Mouse (Mus musculus): ENCODE measurements around the gene Cnot1.

Gene Cnot1

DNA sequence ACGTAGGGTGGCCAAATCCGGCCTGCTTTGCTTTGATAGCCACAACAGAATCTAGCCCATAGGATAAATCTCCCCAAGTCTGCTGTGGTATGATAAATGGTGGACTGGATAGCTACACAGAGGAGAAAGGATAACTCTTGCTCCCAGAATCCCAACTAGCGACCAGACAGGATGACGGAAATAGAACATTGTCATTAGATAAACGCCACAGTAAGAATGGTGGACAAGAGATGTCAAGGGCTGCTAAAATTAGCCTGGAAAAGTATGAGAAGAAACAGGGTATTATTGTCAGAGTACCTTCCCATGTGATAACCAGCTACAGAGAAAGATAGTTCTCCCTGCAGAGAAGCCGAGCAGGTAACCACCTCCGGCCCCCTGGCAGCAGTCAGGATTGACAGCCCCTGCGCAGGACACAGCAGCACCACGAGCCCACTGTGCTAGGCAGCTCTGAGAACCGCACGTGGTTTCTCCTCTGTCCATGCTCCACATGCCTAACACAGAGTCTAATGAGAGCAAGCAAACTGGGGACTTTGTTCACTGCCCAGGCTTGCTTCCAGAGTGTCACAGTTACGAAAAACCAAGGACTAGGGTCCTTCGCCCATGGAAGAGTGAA lies 116.2 kb downstream of the Cnot1 start:
- no peak for DNase-seq (ENCODE audit: low spot score in 2 of 2)

DNA sequence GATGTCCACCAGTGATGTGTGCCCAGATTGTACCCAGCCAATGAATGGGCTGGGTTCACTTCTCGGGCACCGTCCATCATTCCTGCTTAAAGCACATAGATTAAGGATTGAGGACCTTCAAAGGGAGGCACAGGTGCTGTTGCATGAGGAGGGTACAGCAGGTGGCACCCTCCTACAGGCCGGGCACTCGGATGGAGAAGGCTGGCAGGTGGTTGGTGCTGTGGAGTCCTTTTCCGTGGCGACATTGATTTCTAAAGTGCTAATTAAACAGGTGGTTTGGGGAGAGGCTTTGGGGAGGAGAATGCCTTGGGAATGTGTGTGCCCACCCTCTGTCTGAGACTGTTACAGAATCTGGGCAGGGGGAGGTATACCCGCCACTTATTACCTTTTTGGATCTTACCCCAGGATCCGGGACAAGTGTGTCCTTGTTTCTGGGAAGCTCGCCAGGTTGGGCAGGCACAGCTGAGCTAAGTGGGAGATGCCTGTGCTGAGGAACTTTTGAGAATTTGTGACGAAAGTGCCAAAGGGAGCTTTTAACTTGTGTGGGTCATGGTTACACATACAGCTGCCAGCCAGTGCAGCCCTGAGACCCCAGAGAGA lies 119.1 kb downstream of the Cnot1 start:
- peak in 1 of 2 experiments; percentile 76 for DNase-seq (ENCODE audit: low spot score in 2 of 2)

DNA sequence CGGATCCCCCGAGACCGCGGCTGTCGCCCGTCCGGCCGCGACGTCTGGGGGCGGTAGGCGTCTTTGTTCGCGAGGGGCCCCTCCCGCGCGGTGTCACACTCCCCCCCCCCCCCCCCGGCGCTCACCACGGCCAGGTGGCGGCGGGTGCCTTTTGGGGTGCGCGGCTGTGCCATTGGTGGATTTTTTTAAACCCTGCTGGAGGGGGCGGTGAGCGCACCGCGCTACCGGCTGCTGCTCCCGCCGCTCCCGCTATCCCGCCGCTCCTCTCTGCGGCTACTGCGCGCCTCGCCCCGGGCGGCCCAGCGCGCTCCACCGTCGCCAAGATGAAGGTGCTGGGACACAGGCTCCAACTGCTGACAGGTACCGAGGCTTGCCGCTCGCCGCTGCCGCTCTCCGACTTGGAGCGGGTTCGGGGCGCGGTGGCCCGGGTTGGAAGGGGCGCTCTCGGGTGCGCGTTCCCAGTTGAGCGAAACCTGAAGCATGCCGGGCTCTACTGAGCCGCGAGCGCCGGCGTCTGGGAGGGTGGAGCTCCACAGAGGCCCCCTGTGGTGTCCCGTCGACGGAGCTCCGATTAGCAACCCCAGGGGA lies 129.1 kb downstream of the Cnot1 start:
- DNase-seq (ENCODE audit: low spot score in 2 of 2): no peak

DNA sequence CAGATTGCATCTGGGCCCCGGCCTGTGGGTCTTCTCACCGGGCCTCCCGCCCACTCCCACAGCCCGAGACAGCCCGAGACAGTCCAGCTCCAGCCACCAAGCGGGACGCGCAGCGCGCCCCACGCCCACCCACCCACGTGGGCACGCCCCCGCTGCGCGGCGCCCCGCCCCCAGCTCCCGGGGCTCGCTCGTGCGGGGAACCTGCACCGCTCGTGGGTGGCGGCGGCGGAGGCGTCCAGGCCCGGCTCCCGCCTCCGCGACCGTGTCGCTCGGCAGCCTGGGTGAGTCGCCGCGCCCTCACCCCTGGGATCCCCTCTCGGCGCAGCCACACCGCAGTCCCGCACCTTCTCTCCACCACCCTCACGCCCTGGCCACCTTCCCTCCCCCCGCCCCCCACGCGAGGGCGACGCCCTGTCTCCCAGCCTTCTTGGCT lies 129.7 kb downstream of the Cnot1 start:
- no peak for DNase-seq (ENCODE audit: low spot score in 2 of 2)

DNA sequence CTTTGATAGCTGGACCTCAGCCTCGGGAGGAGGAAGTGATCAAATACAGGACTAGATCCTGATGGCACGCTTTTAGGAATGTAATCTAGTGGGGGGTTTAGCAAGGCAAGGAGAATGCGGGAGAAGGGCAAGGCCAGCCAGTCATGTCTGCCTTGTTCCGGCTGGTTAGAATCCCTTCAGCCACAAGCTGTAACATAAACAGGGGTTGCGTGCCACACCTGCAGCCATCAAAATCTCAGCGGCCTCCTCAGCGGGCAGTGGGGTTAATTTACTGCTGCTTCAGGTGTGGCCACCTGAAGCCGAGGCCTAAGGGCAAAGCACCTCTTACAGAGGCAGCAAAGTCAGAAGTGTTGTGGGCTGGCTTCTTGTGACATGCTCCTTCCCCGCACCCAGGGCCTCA lies 130.6 kb downstream of the Cnot1 start, which contains the start of gene Ndrg4:
Ndrg4 (plus strand) TSS at position 350 of the 400 bp plus-strand sequence.
- no peak for DNase-seq (ENCODE audit: low spot score in 2 of 2)

DNA sequence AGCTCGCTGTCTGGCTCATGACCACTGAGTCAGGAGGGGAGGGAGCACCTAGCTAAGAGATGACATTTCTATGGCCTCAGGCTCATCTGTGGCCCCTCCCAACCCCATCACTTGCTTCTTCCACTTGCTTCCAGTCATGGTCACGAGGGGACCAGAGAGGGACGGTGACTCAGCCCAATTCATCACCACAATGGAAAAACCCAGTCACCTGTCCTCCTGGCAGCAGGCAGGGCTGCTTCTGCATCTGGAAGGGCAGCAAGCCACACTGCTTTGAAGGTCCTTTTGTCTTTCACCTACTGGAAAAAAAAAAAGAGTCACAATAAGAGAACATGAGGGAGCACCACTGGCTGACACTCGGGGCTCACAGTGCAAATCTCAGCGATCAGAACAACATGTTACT lies 134.5 kb downstream of the Cnot1 start:
- no peak for DNase-seq (ENCODE audit: low spot score in 2 of 2)

DNA sequence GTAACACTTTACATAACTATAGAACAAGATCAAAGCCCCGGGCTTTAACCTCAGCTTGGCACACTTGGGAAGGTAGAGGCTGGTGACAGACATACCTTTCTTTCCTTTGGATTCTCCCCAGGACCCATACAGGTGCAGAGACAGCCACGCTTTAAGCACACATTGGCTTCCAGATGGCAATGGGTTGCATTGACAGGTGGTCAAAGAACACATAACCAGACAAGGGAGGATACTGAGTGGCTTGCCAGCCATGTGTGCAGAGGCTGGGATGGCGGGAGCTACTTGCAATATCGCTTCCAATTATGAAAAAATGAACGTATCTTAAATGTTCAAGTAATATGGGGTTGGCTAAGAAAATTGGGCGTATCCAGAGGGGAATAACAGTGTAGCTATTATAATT lies 135.4 kb downstream of the Cnot1 start:
- no peak for DNase-seq (ENCODE audit: low spot score in 2 of 2)

DNA sequence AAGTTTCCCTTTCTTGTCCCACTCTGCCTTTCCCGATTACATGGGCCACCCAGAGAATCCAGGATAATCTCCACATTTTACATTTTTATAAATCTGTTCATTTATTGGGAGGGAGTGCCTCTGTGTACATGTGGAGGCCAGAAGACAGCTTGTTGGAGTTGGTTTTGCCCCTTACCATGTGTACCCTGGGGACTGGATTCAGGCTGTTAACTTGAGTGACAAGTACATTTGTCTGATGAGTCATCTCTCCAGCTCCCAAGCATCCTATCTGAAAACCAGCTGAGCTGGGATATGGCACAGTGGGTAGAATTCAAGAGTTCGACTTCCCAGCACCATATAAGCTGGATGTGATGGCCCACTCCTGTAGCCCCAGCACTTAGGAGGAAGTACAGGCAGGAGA lies 137.3 kb downstream of the Cnot1 start:
- no peak for DNase-seq (ENCODE audit: low spot score in 2 of 2)

All from left cerebral cortex, adult 9 months (tissue).